Mouse (Mus musculus): ENCODE measurements around the gene Dot1l.

Gene Dot1l

GRCm38 (mm10) chr10:80757717-80758116 lies 2.7 kb downstream of the Dot1l start:
- DNase-seq (ENCODE audit: low spot score), result peak; percentile 75

GRCm38 (mm10) chr10:80758651-80759050 lies 3.6 kb downstream of the Dot1l start:
- no peak for DNase-seq (ENCODE audit: low spot score)

GRCm38 (mm10) chr10:80760596-80761524 lies 5.9 kb downstream of the Dot1l start:
- no peak for DNase-seq (ENCODE audit: low spot score)

GRCm38 (mm10) chr10:80761821-80762220 lies 6.8 kb downstream of the Dot1l start:
- no peak for DNase-seq (ENCODE audit: low spot score)

GRCm38 (mm10) chr10:80763502-80763901 lies 8.5 kb downstream of the Dot1l start:
- no peak for DNase-seq (ENCODE audit: low spot score)

- no peak for DNase-seq (ENCODE audit: low spot score)
Measured at GRCm38 (mm10) chr10:80765746-80766145, 10.7 kb downstream of the Dot1l start.

GRCm38 (mm10) chr10:80766161-80766815 lies 11.3 kb downstream of the Dot1l start:
- DNase-seq (ENCODE audit: low spot score), result peak; percentile 11

GRCm38 (mm10) chr10:80768365-80768764 lies 13.4 kb downstream of the Dot1l start:
- no peak for DNase-seq (ENCODE audit: low spot score)

- DNase-seq (ENCODE audit: low spot score), result no peak
Measured at GRCm38 (mm10) chr10:80773816-80774215, 18.8 kb downstream of the Dot1l start.

- peak; percentile 80 for DNase-seq (ENCODE audit: low spot score)
Measured at GRCm38 (mm10) chr10:80774549-80774948, 19.5 kb downstream of the Dot1l start.

GRCm38 (mm10) chr10:80774981-80775380 lies 20.0 kb downstream of the Dot1l start:
- no peak for DNase-seq (ENCODE audit: low spot score)

- DNase-seq (ENCODE audit: low spot score), result no peak
Measured at GRCm38 (mm10) chr10:80775731-80776130, 20.7 kb downstream of the Dot1l start.

- no peak for DNase-seq (ENCODE audit: low spot score)
Measured at GRCm38 (mm10) chr10:80776358-80776869, 21.4 kb downstream of the Dot1l start.

GRCm38 (mm10) chr10:80777123-80777522 lies 22.1 kb downstream of the Dot1l start:
- no peak for DNase-seq (ENCODE audit: low spot score)

- no peak for DNase-seq (ENCODE audit: low spot score)
Measured at GRCm38 (mm10) chr10:80779565-80779964, 24.6 kb downstream of the Dot1l start.

- DNase-seq (ENCODE audit: low spot score), result no peak
Measured at GRCm38 (mm10) chr10:80784302-80784701, 29.3 kb downstream of the Dot1l start.

GRCm38 (mm10) chr10:80784871-80785270 lies 29.9 kb downstream of the Dot1l start:
- no peak for DNase-seq (ENCODE audit: low spot score)

GRCm38 (mm10) chr10:80785963-80786362 lies 31.0 kb downstream of the Dot1l start:
- DNase-seq (ENCODE audit: low spot score), result no peak

- no peak for DNase-seq (ENCODE audit: low spot score)
Measured at GRCm38 (mm10) chr10:80787517-80787916, 32.5 kb downstream of the Dot1l start.

- no peak for DNase-seq (ENCODE audit: low spot score)
Measured at GRCm38 (mm10) chr10:80790761-80791404, 35.9 kb downstream of the Dot1l start.

- no peak for DNase-seq (ENCODE audit: low spot score)
Measured at GRCm38 (mm10) chr10:80791476-80792174, 36.6 kb downstream of the Dot1l start.

All from embryo, embryonic 10 days (tissue).